Mouse (Mus musculus) cortical plate, adult 2 months (tissue): ENCODE results near the gene Kdelr3. TPM values are rescaled to one million over a fixed set of nuclear protein-coding genes. Genes with fewer than 3 reads are reported as not detected.
A peak's percentile ranks its signal among the peaks of the same experiment; 100 is the strongest.

Experiments used
- H3K27ac ChIP-seq: fragments of 200-500 bp; 2 replicates; pipeline ENCODE4 v1.5.1; 2012; ENCODE audit warnings: low read length, control low read depth, inconsistent platforms; ENCODE audit not compliant: insufficient read depth
- H3K4me1 ChIP-seq: fragments of 200-500 bp; 2 replicates; pipeline ENCODE4 v1.6.1; 2011; ENCODE audit warnings: low read length; ENCODE audit not compliant: control insufficient read depth, insufficient read depth
- H3K4me3 ChIP-seq: fragments of 200-500 bp; 2 replicates; pipeline ENCODE4 v1.5.1; 2011; ENCODE audit warnings: mild to moderate bottlenecking, low read length, control low read depth; ENCODE audit not compliant: insufficient read depth
- CTCF ChIP-seq: fragments of 200-500 bp; IDR thresholded peaks from 2 replicates; pipeline ENCODE4 v1.5.1; 2011; ENCODE audit warnings: mild to moderate bottlenecking, control low read depth, low read length; ENCODE audit not compliant: insufficient read depth; ENCODE audit errors: extremely low read depth
- POLR2A ChIP-seq: fragments of 200-500 bp; IDR thresholded peaks from 2 replicates; pipeline ENCODE4 v1.6.1; 2011; ENCODE audit warnings: mild to moderate bottlenecking, low read length, control low read depth; ENCODE audit not compliant: insufficient read depth; ENCODE audit errors: extremely low read depth
- polyA plus RNA-seq: library from polyadenylated mRNA; depleted of rRNA; stranded (reverse); fragments of >200 nt; gene quantifications from 2 replicates; pipeline ENCODE4 v1.2.3, GENCODE M21; 2012; rRNA removed

Kdelr3 gene
- polyA plus RNA-seq, 1 experiment = 1.4 TPM

DNA sequence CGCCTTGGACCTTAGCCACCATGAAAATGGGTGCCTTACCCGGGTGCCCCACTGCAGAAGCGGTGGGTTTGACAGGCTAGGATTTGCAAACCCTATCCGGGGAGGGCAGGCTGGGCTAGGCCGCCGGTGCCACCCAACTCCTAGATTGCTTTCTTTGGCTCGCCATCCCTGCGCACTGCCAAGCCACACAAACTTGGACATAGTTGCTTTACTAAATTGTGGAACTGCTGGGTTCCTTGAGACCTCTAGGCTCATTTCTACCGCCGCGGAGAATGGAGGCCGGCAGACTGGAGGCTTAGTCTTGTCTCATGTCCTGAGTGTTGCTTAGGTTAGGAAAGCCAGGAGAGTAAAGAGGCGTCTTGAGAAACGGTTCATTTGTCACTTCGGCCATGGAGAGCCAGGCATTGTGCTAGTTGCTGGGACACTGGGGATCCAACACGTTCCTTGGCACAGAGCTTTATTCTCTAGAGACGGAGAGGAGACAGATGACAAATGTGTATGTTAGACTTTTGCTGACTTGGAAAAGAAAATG is 31.1 kb downstream of the Kdelr3 start:
- H3K4me3 ChIP-seq = peak overlapping the region; percentile 84
- H3K4me1 ChIP-seq = no peaks in the 10 kb centered on the region; the same call in 1 of the 2 replicates
- H3K27ac ChIP-seq = peak overlapping the region; percentile 92
- TF ChIP-seq CTCF = no peak
- TF ChIP-seq POLR2A = no peak

DNA sequence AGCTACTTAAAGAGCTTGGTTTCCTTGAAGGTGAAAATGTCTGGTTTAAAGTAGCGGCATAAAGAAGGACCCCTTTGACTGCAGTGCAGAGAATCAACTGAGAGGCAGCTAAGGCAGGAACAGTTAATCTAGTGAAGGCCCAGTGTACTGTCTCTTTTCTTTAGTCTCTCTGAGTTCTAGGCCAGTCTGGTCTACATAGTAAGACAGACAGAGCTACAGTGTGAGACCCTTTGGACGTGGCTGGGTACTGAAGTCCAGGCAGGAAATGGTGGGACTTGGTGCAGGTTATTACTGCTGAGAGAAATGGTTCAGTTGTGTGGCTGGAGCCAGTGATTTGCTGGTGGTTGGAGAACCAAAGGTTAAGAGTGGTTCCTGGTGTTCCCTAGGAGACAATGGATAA is 32.0 kb downstream of the Kdelr3 start:
- H3K4me3 ChIP-seq = no peak overlapping the region
- H3K27ac ChIP-seq = no peak overlapping the region
- no peak for TF ChIP-seq POLR2A
- TF ChIP-seq CTCF = no peak
- H3K4me1 ChIP-seq = no peaks in the 10 kb centered on the region; the same call in 1 of the 2 replicates

DNA sequence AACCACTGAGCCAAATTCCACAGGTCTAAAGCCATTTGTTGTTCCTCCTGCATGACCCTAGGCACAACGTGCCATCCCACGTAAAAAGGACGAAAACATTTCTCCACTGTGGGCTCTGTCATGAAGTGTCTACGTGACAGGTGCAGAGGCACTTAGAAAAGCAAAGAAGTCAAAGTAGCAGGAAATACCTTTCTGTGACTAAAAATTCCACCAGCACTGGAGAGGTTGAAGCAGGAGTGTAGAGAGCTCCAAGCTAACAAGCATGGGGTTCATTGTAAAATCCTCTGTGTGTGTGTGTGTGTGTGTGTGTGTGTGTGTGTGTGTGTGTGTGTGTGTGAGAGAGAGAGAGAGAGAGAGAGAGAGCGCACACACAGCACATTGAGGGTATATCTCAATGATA is 36.4 kb downstream of the Kdelr3 start:
- Histone ChIP-seq H3K4me3 (no peak overlapping the region), H3K4me1 (no peaks in the 10 kb centered on the region), H3K27ac (no peak overlapping the region)
- no peak for TF ChIP-seq CTCF
- no peak for TF ChIP-seq POLR2A

DNA sequence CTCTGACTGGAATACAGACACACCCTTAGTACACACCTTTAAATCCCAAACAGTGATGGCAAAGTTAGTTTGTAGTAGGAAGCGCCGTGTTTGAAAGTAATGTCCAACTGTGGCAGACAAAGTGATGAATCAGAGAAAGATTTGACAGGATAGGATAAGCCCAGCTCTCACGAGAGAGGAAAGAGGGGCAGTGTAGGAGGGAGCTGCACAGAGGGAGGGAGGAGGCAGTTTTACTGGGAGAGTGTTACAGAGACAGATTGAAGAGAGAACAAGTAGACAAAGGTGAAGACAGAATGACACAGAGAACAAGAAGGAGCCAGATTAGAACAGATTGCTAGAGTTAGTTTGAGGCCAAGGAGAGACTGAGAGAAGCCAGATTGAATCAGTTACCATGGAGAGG is 43.4 kb downstream of the Kdelr3 start:
- peaks cover 8% of the 10 kb centered on the region for H3K4me1 ChIP-seq
- no peak overlapping the region for H3K4me3 ChIP-seq
- no peak overlapping the region for H3K27ac ChIP-seq
- TF ChIP-seq CTCF (no peak), POLR2A (no peak)

DNA sequence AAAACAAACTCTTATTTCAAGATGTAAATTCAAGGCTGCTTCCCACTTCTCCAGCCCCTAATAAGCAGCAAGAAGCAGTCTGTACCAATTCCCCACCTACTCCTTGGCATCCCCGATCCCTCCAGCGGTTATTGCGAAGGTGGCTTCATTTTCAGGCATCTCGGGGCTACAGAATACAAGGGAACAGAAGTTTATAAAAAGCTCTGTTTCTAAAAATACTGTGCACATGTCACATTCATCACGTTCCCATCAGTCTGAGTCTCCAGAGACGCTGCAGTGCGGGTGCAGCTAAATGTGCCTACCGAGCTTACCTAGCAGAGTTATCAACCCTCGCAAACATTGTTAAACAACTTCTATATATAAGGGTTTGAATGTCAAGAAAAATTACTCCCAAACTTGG is 46.2 kb downstream of the Kdelr3 start:
- Histone ChIP-seq H3K4me1 (peaks cover 8% of the 10 kb centered on the region), H3K27ac (0 out of 2 replicates have a peak overlapping the region, but pooled peaks have one; percentile 66)
- TF ChIP-seq POLR2A (no peak), CTCF (no peak)

DNA sequence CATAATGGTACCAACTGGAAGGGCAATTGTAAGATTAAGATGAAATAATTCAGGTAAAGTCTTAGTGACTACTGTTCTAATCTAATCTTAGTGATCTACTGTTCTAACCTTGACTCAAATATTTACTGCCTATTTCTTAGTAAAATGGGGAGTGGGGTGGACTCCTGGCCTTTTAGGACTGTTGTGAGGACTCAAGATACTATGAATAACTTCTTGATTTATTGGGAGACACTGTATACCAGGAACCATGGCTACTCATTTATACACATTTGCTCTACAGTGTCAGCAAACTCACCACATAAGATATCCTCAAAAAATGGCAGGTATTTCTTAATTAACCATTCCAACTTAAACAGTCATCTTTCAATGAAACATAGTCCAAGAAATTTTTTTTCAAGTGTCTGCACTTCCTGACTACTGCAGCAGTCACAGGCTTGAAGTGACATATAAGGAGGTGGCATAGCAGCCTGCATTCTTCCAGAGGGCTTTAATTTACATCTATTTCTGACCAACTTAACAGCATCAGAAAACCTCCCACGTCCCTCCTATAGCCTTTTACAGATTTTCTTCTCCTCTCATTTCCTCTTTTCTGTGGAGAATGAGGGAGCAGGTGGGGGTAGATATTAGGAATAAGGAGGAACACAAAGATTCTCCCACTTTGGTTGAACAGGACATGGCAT is 59.5 kb downstream of the Kdelr3 start:
- Histone ChIP-seq H3K27ac (0 out of 2 replicates have a peak overlapping the region, but pooled peaks have one; percentile 50), H3K4me3 (no peak overlapping the region), H3K4me1 (peaks cover 3% of the 10 kb centered on the region; the same call in 1 of the 2 replicates)
- TF ChIP-seq POLR2A (no peak), CTCF (no peak)

More for the DNA sequence above, 46.2 kb downstream of the Kdelr3 start:
- H3K4me3 ChIP-seq = no peak overlapping the region

DNA sequence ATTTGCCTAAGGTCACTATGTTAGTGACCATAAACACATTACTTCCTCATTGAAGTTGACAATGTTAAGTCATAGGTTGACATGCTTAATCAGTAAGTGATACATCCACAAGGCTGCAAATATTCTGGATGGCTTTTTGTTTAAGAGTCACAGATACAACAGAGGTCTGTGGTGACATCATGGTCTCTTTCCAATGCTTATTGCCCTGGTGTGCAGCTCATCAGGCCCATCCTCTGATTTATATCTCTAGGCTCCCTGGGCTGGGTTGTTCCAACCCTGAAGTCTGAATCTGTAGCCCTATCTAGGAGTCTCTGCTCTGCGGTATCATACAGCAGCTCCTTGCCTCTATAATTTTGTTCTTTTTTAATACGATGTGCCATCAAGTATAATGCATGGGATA is 60.7 kb downstream of the Kdelr3 start:
- Histone ChIP-seq H3K27ac (peak overlapping the region; percentile 83), H3K4me1 (peaks cover 3% of the 10 kb centered on the region; the same call in 1 of the 2 replicates), H3K4me3 (no peak overlapping the region)
- no peak for TF ChIP-seq CTCF
- TF ChIP-seq POLR2A = no peak

Other genes starting within 250 kb of the Kdelr3 start
- 4.6 and 4.7 TPM in 2 replicates for gene Baiap2l2, start 230.9 kb upstream of the Kdelr3 start, polyA plus RNA-seq
- gene Pla2g6, start 188.0 kb upstream of the Kdelr3 start, polyA plus RNA-seq = 27.4 and 28.9 TPM in 2 replicates
- 0.71 and 0.78 TPM in 2 replicates for gene Maff, start 169.8 kb upstream of the Kdelr3 start, polyA plus RNA-seq
- gene Tmem184b, start 112.8 kb upstream of the Kdelr3 start, polyA plus RNA-seq = 69.6 and 75.6 TPM in 2 replicates
- gene Csnk1e, start 60.8 kb upstream of the Kdelr3 start, polyA plus RNA-seq = 185 and 194 TPM in 2 replicates
- 115 and 120 TPM in 2 replicates for gene Kcnj4, start 11.2 kb upstream of the Kdelr3 start, polyA plus RNA-seq
- 416 and 445 TPM in 2 replicates for gene Ddx17, start 30.3 kb downstream of the Kdelr3 start, polyA plus RNA-seq
- 2.6 and 2.8 TPM in 2 replicates for gene Dmc1, start 88.7 kb downstream of the Kdelr3 start, polyA plus RNA-seq
- 12.6 and 14.5 TPM in 2 replicates for gene Fam227a, start 142.5 kb downstream of the Kdelr3 start, polyA plus RNA-seq
- gene Cby1, start 142.8 kb downstream of the Kdelr3 start, polyA plus RNA-seq = 35.6 and 37.0 TPM in 2 replicates
- gene Tomm22, start 154.4 kb downstream of the Kdelr3 start, polyA plus RNA-seq = 88.3 and 94.3 TPM in 2 replicates
- gene Josd1, start 171.5 kb downstream of the Kdelr3 start, polyA plus RNA-seq = 64.0 and 64.3 TPM in 2 replicates
- 36.4 and 36.9 TPM in 2 replicates for gene Gtpbp1, start 174.4 kb downstream of the Kdelr3 start, polyA plus RNA-seq
- gene Sun2, start 226.1 kb downstream of the Kdelr3 start, polyA plus RNA-seq = 29.7 and 32.0 TPM in 2 replicates